Mouse (Mus musculus) heart, adult 2 months (tissue): ENCODE results near the gene Dok1.

Source experiments
- CTCF ChIP-seq: fragments of 200-600 bp; IDR thresholded peaks from 2 replicates; pipeline ENCODE4 v1.8.1; 2022; ENCODE audit warnings: antibody characterized with exemption, mild to moderate bottlenecking, moderate library complexity
- EP300 ChIP-seq: fragments of 200-500 bp; IDR thresholded peaks from 2 replicates; pipeline ENCODE4 v1.6.1; 2011; ENCODE audit warnings: low read depth, low read length, control low read depth; ENCODE audit not compliant: insufficient read depth
- POLR2A ChIP-seq: fragments of 200-500 bp; IDR thresholded peaks from 2 replicates; pipeline ENCODE4 v1.6.1; 2011; ENCODE audit warnings: mild to moderate bottlenecking, low read depth, low read length, control low read depth; ENCODE audit not compliant: insufficient read depth

GRCm38 (mm10) chr6:83013444-83013843, 19.8 kb downstream of the Dok1 start:
- TF ChIP-seq CTCF = no peak
- no peak for TF ChIP-seq POLR2A
- TF ChIP-seq EP300 = no peak
